Mouse (Mus musculus) megakaryocyte progenitor cell, adult 5-6 weeks (primary cell): Measurements from ENCODE around the gene Capn11. TPM values are rescaled to one million over a fixed set of nuclear protein-coding genes. Genes with fewer than 3 reads are reported as not detected.
"Not testable (repeated sequence)": the region's sequence is repeated elsewhere in the genome, so short reads cannot be mapped to it uniquely, and the experiment has no call there.

Experiments used
- ATAC-seq: replicated peaks from 2 replicates; pipeline ENCODE4 v1.8.0; 2016; ENCODE audit warnings: mild to moderate bottlenecking, moderate TSS enrichment, inconsistent platforms; ENCODE audit not compliant: poor library complexity
- total RNA-seq, 2 experiments: library from RNA; stranded (forward) in 1 of 2; stranded (reverse) in 1 of 2; fragments of 157-497, 149-512 nt in 1 of 2; fragments of 200-1000 nt in 1 of 2; gene quantifications; 2 replicates each; pipeline versions ENCODE4 v1.2.3 to v1.2.4; 2015 to 2017

Gene Capn11
- total RNA-seq, 2 experiments from 2014 or later: 0.07 TPM; not detected in 1

DNA sequence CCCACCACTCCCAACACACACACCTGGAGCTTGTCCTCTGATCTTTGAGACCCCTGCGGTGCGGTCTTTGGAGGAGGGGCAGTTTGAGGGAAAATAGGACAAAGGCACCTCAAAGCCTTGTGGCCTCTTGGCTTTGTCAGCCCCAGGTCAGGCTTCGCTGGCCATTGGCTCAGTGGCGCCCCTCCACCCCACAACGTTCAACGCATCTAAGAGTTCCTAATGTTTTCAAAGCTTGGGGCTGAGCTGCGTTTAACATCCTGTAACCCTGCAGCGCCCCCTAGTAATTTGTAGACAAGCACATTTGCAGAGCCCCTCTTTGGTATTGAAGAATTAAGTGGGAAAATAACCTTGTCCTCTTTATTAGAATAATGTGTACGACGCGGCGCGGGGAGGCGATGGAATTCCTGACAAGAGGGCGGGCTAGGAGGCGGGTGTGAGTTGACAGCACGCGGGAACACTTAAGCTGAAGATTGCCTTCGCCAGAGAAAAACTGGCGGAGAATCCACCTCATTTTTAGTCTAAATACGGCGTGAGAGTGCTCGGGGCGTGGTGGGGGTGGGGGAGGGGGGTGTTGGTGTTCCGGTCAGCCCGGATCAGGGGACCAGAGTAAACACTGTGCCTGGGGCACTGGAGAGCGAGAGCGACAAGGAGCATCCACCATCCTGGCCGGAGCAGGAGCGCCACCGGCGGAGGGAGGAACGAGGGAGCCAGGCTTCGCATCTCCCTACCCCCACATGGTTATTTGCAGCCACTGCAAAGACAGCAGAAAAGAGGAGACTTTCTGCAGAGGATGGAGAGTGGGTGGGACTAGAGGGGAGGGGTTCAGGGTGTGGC, 29.0 kb downstream of the Capn11 start:
- ATAC-seq: peak; percentile 78

- no peak for ATAC-seq
These were observed 30.0 kb downstream of the Capn11 start for GRCm38 (mm10) chr17:45628885-45629855.

- no peak for ATAC-seq
These were observed 31.0 kb downstream of the Capn11 start for GRCm38 (mm10) chr17:45628160-45628559.

DNA sequence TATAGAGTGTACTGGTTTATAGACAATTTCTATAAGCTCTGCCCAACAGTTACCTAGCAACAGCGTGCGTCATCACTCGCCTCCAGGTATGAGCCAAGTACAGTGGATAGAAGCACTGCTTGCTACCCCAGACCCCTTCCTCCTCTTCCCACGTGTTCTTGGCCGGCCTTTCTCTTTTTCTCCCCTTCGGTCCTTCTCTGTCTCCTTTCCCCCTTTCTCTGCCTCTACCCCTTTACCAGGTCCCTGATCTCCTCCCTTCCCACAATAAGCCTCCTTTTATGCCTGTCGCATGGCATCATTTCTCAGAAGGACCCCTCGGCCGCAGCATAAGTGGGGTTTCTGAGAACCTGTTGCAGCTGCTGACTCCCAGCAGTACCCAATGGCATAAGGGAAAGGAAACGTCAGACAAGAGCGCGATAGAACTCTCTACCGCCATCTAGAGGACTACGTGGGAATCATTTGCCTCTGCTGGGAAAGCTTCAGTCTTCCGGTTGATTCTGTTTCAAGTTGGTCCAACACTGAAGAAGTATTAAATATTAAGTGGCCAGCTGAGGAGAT, 32.5 kb downstream of the Capn11 start:
- peak; percentile 92 for ATAC-seq

DNA sequence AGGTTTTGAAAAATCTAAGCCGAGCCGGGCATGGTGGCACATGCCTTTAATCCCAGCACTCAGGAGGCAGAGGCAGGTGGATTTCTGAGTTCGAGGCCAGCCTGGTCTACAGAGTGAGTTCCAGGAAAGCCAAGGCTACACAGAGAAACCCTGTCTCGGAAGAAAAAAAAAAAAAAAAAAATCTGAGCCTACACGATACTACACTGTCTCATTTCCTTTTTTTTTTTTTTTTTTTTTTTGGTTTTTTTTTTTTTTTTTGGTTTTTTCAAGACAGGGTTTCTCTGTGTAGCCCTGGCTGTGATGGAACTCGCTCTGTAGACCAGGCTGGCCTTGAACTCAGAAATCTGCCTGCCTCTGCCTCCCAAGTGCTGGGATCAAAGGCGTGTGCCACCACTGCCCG, 35.7 kb downstream of the Capn11 start:
- ATAC-seq: not testable (repeated sequence)

DNA sequence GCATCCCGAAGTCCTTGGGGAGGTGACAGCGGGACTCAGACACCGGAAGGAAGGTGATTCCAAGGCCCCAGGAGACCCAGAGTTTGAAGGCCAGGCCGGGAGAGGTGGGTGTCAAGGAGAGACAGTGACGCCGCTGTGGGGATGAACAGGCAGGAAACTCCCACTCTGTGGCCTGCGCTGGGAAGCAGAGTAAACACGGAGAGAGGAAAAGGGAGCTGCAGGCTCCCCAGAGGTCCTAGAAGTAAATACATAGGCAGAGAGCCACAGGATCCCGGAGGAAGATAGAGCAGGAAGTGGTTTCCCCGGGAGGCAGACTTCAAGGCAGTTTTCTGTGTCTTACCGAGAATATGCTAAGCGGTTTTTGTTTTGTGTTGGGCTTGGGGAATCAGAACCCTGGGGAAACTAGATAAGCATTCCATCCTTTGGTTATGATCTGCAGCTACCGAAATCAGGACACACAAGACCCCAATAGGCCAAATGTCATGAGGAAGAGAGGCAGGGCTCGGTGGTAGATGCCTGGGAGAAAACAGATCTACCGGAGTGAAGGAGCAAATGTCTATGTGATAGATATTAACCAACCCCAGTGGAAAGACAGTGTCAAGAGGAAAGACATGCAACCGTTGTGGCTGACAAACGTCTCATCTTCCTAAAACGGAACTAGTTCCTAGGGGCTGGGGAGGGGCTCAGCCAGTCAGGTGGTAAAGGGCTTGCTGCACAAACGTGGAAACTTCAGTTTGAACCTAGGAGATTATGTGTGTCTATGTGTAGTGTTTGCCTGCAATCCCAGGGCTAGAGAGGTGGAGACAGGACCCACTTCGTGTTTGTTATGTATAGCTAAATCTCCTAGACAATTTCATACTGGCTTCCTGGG, 39.5 kb downstream of the Capn11 start:
- ATAC-seq: peak; percentile 76

- peak; percentile 75 for ATAC-seq
These were observed 40.2 kb downstream of the Capn11 start for GRCm38 (mm10) chr17:45618941-45619385.

DNA sequence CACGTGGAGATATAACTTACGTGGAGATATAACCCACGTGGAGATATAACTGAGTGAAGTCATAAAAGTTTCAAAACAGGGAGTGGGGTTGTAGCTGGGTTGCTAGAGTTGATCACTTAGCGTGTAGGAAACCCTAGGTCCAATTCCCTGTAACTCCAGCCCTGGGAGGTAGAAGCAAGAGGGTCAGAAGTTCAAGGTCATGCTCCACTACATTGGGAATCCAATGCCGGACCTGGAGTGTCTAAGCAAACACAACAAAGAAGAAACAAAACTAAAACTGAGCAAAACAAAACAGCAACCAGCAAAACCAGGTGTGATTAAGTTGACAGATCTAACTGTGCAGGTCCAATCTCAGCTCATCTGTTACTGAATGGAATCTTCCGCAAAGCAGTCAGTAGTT, 41.5 kb downstream of the Capn11 start:
- no peak for ATAC-seq

GRCm38 (mm10) chr17:45616679-45617078, 42.4 kb downstream of the Capn11 start:
- ATAC-seq: no peak

GRCm38 (mm10) chr17:45616046-45616650, 43.0 kb downstream of the Capn11 start:
- no peak for ATAC-seq

- ATAC-seq: peak; percentile 97
These were observed 46.2 kb downstream of the Capn11 start for GRCm38 (mm10) chr17:45612921-45613320.

GRCm38 (mm10) chr17:45612008-45612407, 47.1 kb downstream of the Capn11 start:
- no peak for ATAC-seq

DNA sequence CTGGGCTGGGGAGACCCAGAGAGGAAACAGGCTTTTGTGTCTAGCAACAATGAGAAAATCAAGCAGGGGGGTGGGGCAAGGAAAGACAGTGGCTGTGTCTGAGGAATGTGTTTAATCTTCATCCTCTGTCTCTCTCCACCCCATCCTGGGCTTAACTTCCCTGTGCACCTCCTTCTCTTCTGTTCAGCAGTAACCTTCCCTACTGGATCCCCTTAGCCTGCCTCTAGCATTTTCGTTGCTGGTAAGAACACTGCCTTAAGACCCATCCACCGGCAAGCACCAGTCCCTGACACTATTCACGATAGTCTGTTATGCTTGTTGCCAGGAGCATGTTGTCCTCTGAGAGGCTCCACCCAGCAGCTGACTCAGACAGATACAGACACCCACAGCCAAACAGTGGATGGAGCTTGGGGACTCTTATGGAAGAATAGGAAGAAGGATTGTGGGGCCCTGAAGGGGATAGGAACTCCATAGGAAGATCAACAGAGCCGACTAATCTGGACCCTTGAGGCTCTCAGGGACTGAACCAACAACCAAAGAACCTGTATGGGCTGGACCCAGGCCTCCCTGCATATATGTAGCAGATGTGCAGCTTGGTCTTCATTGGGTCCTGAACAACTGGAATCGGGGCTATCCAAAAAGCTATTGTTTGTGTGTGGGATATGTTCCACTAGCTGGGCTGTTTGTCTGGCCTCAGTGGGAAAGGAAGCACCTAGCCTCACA, 48.8 kb downstream of the Capn11 start:
- ATAC-seq: no peak

- peak; percentile 80 for ATAC-seq
These were observed 50.7 kb downstream of the Capn11 start for GRCm38 (mm10) chr17:45608396-45608795.

DNA sequence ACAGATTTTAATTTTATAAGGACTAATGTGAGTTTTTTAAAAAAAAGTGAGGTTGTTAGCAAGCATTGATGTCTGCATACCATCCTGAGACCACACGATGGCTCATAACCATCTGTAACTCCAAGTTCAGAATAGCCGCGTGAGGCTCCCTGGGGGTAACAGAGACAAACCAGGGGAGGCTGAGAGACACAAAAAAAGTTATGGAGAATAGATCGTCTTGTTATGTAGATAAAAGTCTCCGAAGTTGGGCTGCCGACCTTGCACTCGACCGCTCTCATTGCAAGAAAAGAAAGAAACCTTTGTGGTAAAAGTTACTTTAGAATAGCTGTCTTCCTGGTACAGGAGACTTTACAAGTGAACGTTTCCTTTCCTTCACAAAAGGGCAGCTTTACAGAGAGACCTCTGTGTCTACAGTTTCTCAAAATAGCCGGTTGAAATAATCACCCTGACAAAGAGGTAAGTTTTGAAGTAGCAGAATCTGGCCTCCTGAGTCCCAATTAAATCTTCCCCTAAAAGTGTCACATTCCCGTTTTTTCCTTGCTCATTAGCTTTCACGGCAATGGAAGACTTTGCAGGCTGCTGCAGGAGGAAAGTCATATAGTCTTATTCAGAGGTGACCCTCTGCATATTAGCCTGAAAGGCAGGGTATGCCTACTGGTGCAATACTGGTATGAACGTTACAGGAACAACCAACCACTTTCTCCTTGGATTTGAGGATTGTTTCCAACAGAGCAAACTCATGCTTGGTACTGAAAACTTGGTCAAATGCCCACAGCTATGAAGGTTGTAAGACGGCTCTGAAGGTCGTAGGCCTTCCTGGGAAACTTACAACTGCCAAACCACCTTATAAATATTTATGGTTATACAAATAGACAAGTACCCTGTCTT, 51.9 kb downstream of the Capn11 start:
- no peak for ATAC-seq

DNA sequence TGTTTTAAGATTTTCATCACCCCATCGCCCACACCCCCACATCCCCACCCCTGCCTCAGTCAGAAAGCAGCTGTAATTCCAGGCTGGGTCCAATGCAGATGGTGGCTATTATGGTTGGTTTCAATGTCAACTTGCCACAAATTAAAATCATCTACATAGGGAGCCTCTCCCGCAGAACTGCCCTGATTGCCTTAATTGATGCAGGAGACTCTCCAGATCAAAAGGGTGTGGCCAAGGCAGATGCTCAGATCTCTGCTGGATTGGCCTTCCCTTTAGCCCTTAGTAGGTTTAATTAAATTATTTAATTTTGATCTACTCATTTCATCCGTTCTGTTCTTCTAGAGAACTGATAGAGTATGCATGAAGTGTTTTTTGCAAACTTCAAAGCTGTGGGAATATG, 56.1 kb downstream of the Capn11 start:
- ATAC-seq: no peak

DNA sequence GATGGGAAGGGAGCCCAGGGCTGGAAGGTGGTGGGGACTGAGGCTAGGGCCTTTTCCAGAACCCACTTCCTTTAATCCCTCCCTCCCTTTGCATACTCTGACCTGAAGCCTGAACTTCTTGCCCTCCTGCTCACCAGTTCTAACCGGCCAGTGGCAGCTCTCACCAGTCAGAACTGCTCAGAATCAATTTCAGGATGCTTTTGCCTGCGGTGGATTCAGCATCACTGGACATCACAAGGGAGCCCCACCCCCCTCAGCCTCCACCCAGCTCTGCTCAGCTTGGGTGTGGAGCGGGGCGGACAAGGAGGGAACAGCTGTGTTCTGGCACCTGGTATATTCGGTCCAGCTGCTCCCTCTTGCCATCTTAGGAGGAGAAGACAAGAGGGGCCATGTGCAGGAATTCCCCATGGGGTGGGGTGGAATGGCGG, 57.2 kb downstream of the Capn11 start, which contains the start of gene Mymx:
Mymx (minus strand) TSS at position 226 of the 428 bp plus-strand sequence.
- ATAC-seq: no peak

DNA sequence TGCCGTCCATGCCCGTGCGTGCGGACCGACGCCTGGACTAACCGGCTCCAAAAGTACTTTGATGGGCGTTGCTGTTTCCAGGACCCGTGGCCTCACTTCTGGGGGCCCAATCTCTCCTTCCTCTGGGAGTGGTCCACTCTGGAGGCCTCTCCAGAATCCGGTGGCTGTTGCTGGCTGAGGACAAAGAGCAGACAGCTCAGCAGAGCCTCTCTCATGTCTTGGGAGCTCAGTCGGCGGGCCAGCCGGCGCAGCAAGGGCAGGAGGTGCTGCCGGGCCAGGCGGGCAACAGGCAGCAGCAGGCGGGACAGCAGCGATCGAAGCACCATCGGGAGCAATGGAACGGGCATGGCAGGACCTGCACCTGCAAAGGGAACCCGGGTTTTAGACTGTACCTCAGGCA, 57.8 kb downstream of the Capn11 start:
- ATAC-seq: no peak
